Mouse (Mus musculus): ENCODE data around the gene Gng2. TPM values are rescaled to one million over a fixed set of nuclear protein-coding genes. Genes with fewer than 3 reads are reported as not detected.

The Gng2 gene
- total and polyA plus RNA-seq, 3 experiments = 11.7 to 14.9 (median 13.0) TPM

GRCm38 (mm10) chr14:19968321-19969010, 9.0 kb downstream of the Gng2 start:
- Histone ChIP-seq H3K27ac (no peak overlapping the region), H3K9ac (ENCODE audit: low read depth, low read length) (no peak overlapping the region), H3K36me3 (ENCODE audit: control insufficient read depth, insufficient read depth, low read length) (no peaks in the 10 kb centered on the region), H3K79me2 (replicated peaks; ENCODE audit: control insufficient read depth, insufficient read depth, low read length) (no peaks in the 10 kb centered on the region), H3K4me1 (ENCODE audit: control insufficient read depth, insufficient read depth, low read length) (no peaks in the 10 kb centered on the region; the same call in 1 of the 2 replicates), H3K27me3 (ENCODE audit: control insufficient read depth, insufficient read depth, low read length) (no peaks in the 10 kb centered on the region), H3K4me3 (no peak overlapping the region)
- intact Hi-C loops (cut with DNase I) = no loop called here
- 81% methylated on average over 7 of the region's 7 CpGs for WGBS
- peak in 1 of 2 experiments; percentile 9 for DNase-seq
- TF ChIP-seq EP300 (IDR thresholded peaks at IDR 0.05; ENCODE audit: insufficient read depth, low read depth, low read length) = no peak
- TF ChIP-seq CTCF (IDR thresholded peaks at IDR 0.05) = no peak
- no peak for TF ChIP-seq POLR2A (IDR thresholded peaks at IDR 0.05; ENCODE audit: insufficient read depth, low read depth, low read length)

GRCm38 (mm10) chr14:19967482-19967881, 9.9 kb downstream of the Gng2 start:
- DNase-seq = no peak
- TF ChIP-seq POLR2A (IDR thresholded peaks at IDR 0.05; ENCODE audit: insufficient read depth, low read depth, low read length) = no peak
- no peak for TF ChIP-seq EP300 (IDR thresholded peaks at IDR 0.05; ENCODE audit: insufficient read depth, low read depth, low read length)
- TF ChIP-seq CTCF (IDR thresholded peaks at IDR 0.05) = no peak
- no peak overlapping the region for H3K4me3 ChIP-seq
- WGBS = 78% methylated on average over 8 of the region's 8 CpGs
- H3K36me3 ChIP-seq (ENCODE audit: control insufficient read depth, insufficient read depth, low read length) = no peaks in the 10 kb centered on the region
- H3K4me1 ChIP-seq (ENCODE audit: control insufficient read depth, insufficient read depth, low read length) = no peaks in the 10 kb centered on the region; the same call in 1 of the 2 replicates
- intact Hi-C loops (cut with DNase I) = no loop called here
- no peak overlapping the region for H3K9ac ChIP-seq (ENCODE audit: low read depth, low read length)
- no peaks in the 10 kb centered on the region for H3K79me2 ChIP-seq (replicated peaks; ENCODE audit: control insufficient read depth, insufficient read depth, low read length)
- no peaks in the 10 kb centered on the region for H3K27me3 ChIP-seq (ENCODE audit: control insufficient read depth, insufficient read depth, low read length)
- H3K27ac ChIP-seq = no peak overlapping the region

- no peaks in the 10 kb centered on the region; the same call in 1 of the 2 replicates for H3K4me1 ChIP-seq (ENCODE audit: control insufficient read depth, insufficient read depth, low read length)
- no peak overlapping the region for H3K27ac ChIP-seq
- no peak overlapping the region for H3K9ac ChIP-seq (ENCODE audit: low read depth, low read length)
- no peaks in the 10 kb centered on the region for H3K27me3 ChIP-seq (ENCODE audit: control insufficient read depth, insufficient read depth, low read length)
- 82% methylated on average over 5 of the region's 5 CpGs for WGBS
- H3K36me3 ChIP-seq (ENCODE audit: control insufficient read depth, insufficient read depth, low read length) = no peaks in the 10 kb centered on the region
- DNase-seq = no peak
- H3K4me3 ChIP-seq = no peak overlapping the region
- H3K79me2 ChIP-seq (replicated peaks; ENCODE audit: control insufficient read depth, insufficient read depth, low read length) = no peaks in the 10 kb centered on the region
- intact Hi-C loops (cut with DNase I) = no loop called here
- no peak for TF ChIP-seq CTCF (IDR thresholded peaks at IDR 0.05)
- TF ChIP-seq EP300 (IDR thresholded peaks at IDR 0.05; ENCODE audit: insufficient read depth, low read depth, low read length) = no peak
- no peak for TF ChIP-seq POLR2A (IDR thresholded peaks at IDR 0.05; ENCODE audit: insufficient read depth, low read depth, low read length)
Measured at GRCm38 (mm10) chr14:19963961-19964505, 13.4 kb downstream of the Gng2 start.

GRCm38 (mm10) chr14:19961924-19962915, 15.2 kb downstream of the Gng2 start:
- intact Hi-C loops (cut with DNase I) = no loop called here
- no peaks in the 10 kb centered on the region for H3K36me3 ChIP-seq (ENCODE audit: control insufficient read depth, insufficient read depth, low read length)
- TF ChIP-seq POLR2A (IDR thresholded peaks at IDR 0.05; ENCODE audit: insufficient read depth, low read depth, low read length) (no peak), EP300 (IDR thresholded peaks at IDR 0.05; ENCODE audit: insufficient read depth, low read depth, low read length) (no peak)
- WGBS = 74% methylated on average over 15 of the region's 15 CpGs
- no peaks in the 10 kb centered on the region; the same call in 1 of the 2 replicates for H3K4me1 ChIP-seq (ENCODE audit: control insufficient read depth, insufficient read depth, low read length)
- no peaks in the 10 kb centered on the region for H3K27me3 ChIP-seq (ENCODE audit: control insufficient read depth, insufficient read depth, low read length)
- no peak overlapping the region for H3K9ac ChIP-seq (ENCODE audit: low read depth, low read length)
- no peak for DNase-seq
- H3K79me2 ChIP-seq (replicated peaks; ENCODE audit: control insufficient read depth, insufficient read depth, low read length) = no peaks in the 10 kb centered on the region
- no peak overlapping the region for H3K27ac ChIP-seq
- no peak overlapping the region for H3K4me3 ChIP-seq

GRCm38 (mm10) chr14:19959860-19960259, 17.6 kb downstream of the Gng2 start:
- no peaks in the 10 kb centered on the region for H3K36me3 ChIP-seq (ENCODE audit: control insufficient read depth, insufficient read depth, low read length)
- H3K27me3 ChIP-seq (ENCODE audit: control insufficient read depth, insufficient read depth, low read length) = no peaks in the 10 kb centered on the region
- TF ChIP-seq POLR2A (IDR thresholded peaks at IDR 0.05; ENCODE audit: insufficient read depth, low read depth, low read length) (no peak), EP300 (IDR thresholded peaks at IDR 0.05; ENCODE audit: insufficient read depth, low read depth, low read length) (no peak), CTCF (IDR thresholded peaks at IDR 0.05) (no peak)
- H3K4me3 ChIP-seq = no peak overlapping the region
- intact Hi-C loops (cut with DNase I) = no loop called here
- no peaks in the 10 kb centered on the region for H3K79me2 ChIP-seq (replicated peaks; ENCODE audit: control insufficient read depth, insufficient read depth, low read length)
- H3K9ac ChIP-seq (ENCODE audit: low read depth, low read length) = no peak overlapping the region
- no peak overlapping the region for H3K27ac ChIP-seq
- DNase-seq = no peak
- no peaks in the 10 kb centered on the region for H3K4me1 ChIP-seq (ENCODE audit: control insufficient read depth, insufficient read depth, low read length)
- 78% methylated on average over 9 of the region's 9 CpGs for WGBS
